Mouse (Mus musculus): Measurements from ENCODE around the gene Panx3.

The Panx3 gene

DNA sequence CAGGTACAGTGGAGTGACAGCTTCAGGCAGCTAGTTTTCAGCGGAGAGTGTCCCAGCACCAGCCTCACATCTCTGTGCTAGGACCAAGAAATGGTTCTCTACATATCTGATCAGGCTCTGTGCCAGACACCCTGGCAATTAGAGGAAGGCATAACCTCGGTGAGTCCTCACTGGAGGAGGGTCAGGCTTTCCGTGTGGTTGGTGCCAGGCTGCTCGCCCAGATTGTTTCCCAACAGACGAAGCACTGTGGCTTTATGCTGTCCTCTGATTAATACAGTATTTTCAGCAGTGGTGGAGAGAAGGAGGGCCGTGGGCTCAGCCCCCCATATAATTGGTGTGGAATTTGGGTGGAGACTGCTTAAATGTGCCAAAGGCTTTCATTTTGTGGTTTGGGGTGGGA, at the start of gene Panx3:
Gene Panx3 (minus strand): TSS at position 121 of the 400 bp plus-strand sequence.
- DNase-seq (ENCODE audit: low read depth, low spot score): no peak

DNA sequence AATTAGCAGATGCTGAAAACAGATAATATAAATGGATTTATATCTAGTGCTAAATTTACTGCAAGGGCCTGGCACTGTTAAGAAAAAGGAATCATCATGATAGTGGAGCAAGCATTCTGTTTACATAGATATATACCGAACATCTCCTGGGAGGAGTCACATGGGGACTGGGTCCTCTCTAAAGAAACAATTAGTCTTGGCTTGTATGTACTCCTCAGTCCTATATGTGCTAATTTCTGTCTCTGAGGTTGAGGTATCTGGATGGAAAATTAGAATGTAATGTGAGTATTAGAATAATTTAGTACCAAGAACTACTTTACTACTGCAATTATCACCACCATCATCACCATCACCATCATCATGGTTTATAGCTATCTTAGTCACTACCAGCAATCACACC, 47.1 kb upstream of the Panx3 start, which contains the start of gene Olfr160:
Gene Olfr160 (minus strand): TSS at position 101 of the 400 bp plus-strand sequence.
- no peak for DNase-seq (ENCODE audit: low read depth, low spot score)

DNA sequence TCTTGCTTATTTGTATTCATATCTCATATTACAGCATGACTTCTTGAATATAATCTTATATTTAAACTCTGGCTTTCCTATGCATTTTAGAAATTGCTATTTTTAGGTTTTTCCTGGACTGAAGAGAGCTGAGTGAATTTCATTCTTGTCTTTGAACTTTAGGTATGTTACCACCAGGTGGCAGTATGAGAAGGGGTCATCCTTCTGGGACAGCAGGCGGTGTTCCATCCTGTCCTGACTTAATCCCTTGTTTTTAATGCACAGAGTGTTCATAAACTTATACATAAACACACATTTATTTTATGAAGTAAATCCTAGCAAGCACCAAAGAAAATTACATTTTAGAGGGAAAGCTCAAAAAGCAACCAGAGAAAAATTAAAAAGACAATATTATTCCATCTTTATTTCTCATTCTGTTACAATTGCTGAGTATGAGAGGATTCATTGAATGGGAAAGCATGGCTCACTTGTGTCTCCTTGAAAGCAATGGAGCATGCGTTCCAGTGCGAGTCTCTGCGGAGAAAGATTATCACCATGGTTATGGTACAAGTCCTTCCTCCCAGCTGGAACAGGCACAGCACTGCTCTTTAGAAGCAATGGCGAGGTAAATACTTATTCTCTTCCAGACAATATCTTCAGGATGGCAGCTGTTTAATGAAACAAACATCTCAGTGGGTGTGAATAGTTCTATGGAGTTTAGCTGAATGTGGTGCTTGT, 21.1 kb upstream of the Panx3 start:
- DNase-seq (ENCODE audit: low read depth, low spot score): peak; percentile 9

DNA sequence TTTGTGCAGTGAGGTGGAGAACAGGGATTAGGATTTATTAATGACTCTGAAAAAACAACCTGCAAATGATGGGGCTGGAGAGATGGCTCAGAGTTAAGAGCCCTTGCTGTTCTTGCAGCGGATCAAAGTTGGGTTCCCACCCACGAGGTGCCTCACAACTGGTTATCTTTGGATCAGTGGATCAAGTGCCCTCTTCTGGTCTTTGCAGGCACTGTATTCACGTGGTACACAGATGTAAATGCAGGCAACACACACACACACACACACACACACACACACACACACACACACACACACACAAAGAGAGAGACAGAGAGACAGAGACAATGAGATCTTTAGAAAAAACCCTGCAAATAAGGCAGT, 18.9 kb upstream of the Panx3 start:
- DNase-seq (ENCODE audit: low read depth, low spot score): no peak

DNA sequence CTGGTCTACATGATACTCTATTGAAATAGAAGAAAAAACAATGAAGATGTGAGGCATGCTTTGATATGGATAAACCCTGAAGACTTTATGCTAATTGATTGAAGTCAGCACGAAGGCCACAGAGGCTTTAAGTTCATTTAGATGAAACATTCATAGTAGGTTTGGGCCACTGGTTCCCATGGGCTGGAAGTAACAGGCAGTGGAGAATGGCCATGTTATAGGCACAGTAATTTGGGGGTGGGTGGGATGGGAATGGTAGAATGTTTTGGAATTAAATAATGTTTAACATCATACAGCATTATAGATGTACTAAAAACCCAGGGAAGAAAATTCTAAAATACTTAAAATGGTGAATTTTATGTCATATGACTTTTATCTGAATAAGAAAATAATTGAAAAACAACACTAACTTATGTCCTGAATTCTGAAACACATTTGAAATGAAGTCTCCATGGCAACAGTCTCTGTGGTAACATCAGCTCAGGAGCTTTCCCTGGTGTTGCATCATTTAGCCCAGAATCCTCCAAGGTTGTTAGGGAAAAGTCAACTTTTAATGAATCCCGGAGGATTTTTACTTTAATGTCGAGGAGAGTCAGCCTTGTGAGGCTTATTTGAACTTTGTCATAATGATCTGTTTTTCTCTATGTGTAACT, 18.4 kb upstream of the Panx3 start:
- DNase-seq (ENCODE audit: low read depth, low spot score): no peak

DNA sequence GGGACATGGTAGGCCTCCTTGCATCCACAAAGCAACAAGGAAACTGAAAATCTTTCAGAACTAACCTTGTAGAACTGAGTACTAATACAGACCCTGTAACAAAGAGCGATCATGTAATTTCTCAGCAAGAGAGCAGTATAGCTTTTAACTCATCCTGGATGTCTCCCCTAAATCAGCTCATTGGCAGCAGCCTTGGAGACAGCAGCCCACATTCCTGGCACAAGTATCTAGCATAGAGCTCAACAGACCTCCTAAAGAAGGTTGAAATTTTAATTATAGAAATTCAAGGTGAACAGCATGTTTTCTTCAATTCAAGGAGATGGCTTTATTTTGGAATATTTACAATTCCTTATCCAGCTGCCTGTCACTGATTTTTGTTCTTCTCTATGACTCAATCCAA, 12.1 kb upstream of the Panx3 start:
- no peak for DNase-seq (ENCODE audit: low read depth, low spot score)

DNA sequence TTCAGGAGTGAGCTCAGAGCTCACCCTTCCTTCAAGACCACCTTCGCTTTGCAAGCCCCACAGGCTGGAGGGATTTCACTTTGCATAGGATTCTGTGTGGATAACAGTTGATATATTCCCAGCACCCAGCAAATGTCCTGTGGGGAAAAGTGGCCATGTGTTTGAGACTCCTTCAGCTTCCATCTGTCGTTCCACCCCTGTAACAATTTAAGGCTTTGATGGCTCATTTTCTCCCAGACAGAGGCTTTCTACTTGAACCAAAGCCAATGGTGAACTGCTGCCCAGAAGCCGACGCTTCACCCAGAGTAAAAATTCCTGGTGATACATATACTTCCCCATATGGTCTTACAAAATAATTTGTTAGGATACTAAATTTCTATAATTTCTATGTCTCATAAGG, 6.3 kb upstream of the Panx3 start:
- DNase-seq (ENCODE audit: low read depth, low spot score): no peak

DNA sequence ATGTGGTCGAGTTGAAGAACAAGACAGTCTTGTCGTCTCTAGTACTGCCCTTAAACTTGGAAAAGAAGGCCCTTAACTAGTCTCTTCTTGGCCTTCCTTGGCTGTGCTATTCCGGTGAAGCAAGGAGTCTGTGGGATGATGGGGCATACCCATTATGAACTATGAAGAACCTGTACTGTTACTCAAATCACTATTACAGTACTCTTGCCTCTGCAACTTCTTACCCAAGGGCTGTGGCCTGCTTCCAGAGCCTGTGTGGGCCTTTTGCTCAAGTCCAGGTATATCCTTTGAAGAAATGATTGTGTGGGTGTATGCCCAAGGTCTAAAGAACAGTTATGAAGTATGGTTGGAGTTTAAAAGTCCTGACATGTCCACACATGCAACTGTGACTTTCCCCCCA, 1.2 kb upstream of the Panx3 start:
- no peak for DNase-seq (ENCODE audit: low read depth, low spot score)

DNA sequence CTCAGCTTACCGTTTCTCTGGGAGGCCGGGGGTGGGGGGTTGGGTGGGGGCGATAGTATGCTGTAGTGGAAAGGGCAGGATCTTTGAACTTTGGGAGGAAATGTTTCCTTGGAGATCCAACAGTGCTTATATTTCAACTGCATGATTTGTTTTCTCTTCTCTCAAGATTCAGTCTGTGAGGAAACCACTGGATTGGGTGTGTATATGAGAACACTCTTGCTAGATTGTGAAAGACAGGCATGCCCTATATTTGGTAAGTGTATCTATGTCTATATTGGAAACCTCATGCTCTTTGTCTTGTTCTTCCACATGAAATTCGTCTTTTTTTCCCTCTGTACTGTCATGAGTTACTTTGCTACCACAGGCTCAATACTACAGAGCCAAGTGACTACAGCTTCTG, 643 bp upstream of the Panx3 start:
- DNase-seq (ENCODE audit: low read depth, low spot score): no peak

DNA sequence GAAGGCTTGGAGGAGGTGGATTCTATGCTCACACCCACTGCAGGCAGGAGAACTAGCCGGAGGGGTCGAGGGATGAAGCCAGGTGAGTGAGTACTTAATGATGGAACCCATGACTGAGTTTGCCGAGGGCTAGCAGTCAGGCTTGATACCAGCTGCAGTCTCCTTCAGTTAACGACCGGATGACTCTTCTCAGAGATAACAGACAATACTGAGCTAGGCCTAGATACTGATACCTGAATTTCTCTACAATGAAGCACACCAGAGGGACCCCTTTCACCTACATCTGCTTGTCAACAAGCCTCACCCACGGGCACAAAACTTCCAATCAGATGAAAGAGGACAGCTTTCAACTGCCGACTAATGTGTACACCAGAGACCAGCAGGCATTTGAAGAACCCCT, 3.0 kb downstream of the Panx3 start:
- no peak for DNase-seq (ENCODE audit: low read depth, low spot score)

DNA sequence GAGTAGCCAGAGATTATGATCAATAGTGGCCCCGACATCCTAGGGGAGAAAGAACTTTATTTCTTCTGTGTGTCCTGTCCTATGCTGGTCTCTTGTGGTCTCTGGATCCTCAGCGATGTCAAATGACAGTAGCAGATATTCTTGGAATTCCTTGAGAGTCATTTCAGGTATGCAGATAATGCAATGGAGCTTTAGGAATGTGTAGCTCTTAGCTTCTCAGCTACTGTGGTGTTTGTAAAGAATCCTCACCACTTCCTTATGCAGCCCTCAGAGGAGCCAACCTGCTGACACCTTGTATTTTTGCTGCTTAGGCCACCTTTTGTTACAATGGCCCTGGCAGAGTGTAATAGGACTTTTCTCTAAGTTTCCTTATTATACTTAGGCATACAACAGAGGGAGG, 4.4 kb downstream of the Panx3 start:
- DNase-seq (ENCODE audit: low read depth, low spot score): no peak

DNA sequence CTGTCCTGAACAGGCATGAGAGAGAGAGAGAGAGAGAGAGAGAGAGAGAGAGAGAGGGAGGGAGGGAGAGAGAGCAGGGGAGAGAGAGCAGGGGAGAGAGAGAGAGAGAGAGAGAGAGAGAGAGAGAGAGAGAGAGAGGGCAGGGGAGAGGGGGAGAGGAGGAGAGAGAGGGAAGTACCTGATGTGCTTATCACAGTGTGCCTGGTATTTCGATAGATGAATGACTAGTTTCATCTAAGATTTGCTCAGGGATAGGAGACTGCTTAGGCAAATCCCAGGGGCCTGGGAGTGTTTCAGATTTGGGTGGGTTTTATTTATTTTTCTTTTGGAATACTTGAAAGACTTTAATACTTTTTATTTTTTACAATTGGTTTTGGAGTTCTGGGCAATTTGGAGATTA, 5.8 kb downstream of the Panx3 start:
- DNase-seq (ENCODE audit: low read depth, low spot score): no peak

DNA sequence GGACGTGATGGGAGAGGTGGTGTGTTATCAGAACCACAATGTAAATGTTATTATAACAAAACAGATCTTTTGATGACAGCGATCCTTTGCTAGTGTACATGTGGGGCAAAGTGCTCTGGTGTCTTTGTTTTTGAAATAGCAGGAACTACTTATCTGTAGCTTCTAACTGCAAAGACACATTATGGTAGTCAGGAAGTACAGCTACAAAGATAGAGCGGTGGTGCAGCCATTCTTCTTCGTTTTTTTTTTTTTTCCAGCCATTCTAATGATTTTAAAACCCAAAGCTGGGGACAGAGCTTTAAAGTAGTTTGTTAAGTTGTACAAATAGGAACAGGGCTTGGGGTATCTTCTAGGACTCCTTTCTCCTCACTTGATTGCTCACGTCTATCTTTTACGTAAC, 9.6 kb downstream of the Panx3 start:
- DNase-seq (ENCODE audit: low read depth, low spot score): no peak

DNA sequence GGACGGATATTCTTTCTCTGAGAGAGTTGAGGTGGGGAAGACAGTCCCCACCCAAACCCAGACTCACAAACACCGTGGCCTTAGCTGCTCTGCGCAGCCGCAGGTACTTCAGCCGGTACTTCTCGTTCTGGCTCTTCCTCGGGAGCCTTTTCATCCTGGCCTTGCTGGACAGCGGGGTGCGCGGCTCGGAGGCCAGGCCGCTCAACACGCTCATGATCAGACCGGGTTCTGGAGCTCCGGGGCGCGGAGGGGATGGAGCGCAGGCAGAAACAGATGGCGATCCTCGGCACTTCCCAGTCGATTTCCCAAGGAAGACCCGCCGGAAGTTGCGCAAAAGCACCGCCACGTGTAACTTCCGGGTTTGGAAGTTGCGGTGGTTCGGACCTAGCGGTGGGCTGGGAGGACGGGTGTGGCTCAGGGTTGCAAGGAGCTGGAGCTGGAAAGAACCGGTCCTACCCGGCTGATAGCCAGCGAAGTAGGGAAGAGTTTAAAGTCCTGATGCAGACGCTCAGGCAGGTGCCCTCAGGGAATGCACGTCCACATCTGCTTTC, 12.0 kb downstream of the Panx3 start, which contains the start of gene Tbrg1:
Gene Tbrg1 (minus strand): TSS at position 382 of the 551 bp plus-strand sequence.
- DNase-seq (ENCODE audit: low read depth, low spot score): peak; percentile 60

DNA sequence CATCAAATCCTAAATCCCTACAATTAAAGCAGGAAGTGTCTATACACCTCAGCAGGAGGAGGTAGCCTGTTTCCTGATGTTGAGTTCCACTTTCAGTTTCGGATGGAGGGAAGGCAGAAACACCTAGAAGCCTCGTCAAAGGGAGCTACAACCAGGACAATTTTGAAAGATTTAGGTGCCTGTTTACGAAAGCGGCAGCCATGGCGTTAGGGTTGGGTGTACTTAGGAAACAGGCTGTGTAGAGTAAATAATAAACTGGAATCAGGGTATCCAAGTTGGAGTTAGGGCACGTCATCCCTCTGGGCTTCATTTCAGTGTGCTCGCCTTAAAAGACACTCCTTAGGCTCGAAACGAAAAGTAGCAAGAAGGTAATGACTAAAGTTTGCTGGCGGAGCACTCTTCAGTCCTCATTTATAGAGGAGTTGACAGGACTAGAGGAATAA, 12.6 kb downstream of the Panx3 start:
- DNase-seq (ENCODE audit: low read depth, low spot score): no peak

DNA sequence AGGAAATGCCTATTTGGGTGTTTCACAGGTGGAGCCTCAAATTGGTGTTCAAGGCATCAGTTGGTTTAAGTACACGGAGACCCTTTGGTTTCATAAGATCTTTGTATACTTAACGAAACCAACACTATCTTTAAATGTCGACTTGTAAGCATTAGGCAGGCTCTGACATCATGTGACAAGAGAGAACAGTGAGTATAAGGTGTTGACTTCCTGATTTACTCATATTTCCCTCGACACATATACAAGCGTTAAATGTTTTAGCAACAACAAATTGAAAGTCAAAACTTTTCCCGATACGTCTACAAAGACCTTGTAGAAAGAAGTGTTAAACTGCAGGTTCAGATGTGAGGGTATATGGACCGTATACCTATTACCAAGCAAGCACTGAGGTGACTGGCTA, 13.1 kb downstream of the Panx3 start:
- DNase-seq (ENCODE audit: low read depth, low spot score): no peak

DNA sequence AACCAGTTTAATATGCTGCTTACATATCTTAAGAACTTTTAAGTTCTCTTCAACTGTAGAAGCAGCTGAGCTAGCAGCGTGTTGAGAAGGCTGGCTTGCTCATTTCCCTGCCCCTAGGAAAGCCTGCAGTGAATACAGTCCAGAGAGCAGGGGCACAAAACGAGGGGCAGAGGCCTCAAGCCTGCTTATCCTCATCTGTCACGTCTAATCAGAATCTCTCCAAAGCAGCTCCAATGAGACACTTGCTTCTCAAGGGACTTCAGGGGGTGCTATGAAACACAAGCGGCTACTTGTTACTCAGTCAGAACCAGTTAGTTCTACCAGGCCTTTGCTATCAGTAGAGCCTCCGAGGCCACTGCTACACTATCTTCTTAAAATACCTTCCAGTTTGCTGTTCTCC, 15.2 kb downstream of the Panx3 start:
- peak; percentile 29 for DNase-seq (ENCODE audit: low read depth, low spot score)

DNA sequence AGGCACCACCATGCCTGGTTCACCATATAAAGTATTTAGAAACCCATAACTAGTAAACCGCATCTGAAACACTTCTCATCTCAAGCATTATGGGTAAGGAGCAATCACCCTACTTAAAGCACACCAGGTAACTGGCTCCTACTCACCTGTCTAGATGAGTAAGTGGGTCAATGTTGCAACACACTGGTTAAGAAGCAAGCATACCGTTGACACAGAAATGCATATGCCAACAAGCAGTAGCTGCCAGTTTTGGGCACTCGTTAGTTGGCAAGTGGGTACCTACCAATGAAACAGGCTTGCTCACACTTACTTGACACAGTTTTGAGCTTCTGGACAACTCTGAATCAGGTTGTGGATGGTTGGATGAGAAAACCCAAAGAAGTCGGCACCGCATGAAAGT, 18.4 kb downstream of the Panx3 start:
- DNase-seq (ENCODE audit: low read depth, low spot score): no peak

DNA sequence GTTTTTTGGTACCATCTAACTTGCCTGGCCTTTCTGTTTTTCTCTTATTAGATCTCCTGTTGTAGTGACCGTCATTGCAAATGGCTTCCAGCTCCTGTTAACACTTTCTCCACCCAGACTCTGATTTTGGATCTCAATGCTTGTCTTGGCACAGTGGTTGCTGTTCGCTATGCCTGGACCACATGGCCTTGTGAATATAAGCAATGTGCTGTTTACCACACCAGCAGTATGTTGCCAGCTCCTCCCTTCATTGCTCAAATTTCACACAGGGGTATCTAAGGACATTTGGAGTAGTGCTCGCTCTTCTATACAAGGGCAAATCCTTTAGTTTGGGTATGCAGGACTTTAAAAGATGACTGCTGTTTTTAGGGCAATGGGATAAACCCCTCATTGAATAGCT, 22.8 kb downstream of the Panx3 start:
- no peak for DNase-seq (ENCODE audit: low read depth, low spot score)

DNA sequence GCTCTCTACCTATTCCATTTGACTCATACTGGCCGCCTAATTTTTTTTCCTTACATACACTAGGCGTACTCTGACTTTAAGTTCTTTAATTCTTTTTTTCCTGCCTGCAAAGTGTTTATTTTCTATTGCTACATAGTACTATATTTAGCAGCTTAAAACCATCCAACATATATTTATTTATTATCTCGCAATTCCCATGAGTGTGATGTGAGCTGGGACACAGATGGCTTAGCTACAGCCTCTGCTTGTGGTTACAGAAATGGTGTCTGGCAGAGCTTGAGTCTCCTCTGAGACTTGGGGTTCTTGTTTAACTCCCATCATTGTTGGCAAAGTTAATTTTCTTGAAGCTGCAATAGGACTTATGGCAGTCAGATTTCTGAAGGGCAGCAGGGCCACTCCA, 30.3 kb downstream of the Panx3 start:
- no peak for DNase-seq (ENCODE audit: low read depth, low spot score)

DNA sequence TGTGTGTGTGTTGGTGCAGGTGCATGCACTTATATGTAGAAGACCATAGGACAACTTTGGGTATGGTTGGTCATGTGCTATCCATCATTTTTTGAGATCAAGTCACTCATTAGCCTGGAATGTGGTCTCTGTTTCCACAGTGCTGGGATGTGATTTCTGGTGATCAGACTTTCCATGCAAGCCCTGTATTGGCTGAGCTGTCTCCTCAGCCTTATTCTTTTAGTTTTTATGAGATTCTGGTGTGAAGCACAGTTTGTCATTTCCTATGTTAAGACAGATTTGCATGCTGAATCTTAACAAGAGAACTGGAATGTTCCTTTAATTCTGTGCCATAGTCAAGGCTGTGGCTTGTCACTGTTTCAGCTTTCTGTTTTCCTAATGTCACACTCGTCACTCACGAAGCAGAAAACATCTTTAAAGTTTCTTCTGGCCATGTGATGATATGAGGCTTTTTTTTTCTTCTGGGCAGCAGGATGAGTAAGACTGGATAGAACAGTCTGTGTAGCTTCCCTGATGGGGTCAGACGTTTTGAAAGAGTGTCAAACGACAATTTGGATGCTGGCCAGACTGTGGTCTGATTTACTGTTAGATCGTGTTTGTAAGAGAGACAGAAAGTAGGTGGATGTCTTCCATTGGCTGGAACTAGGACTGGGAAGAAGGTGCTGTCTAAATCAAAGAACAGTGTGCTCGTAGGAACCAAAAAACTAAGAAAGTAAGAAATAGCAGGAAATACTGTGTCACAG, 32.1 kb downstream of the Panx3 start:
- DNase-seq (ENCODE audit: low read depth, low spot score): no peak

DNA sequence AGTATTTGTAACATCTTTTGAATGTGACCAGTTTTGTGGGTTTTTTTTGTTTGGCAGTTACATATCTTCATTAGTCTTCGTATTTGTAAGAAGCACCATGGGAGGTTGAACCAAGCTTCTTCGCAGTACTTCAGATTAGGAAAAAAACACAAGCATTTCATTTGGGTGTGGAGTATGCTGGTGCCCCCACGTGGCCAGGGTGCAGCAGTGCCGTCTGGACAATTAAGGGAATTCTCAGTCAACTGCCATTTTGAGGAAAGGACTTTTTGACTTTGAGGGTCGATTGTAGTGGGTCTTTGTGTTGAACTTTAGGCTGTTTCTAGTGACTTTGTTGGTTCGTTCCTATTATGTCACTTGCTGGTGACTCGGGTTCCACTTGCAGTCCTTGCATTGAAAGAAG, 32.7 kb downstream of the Panx3 start:
- DNase-seq (ENCODE audit: low read depth, low spot score): peak; percentile 20
